Mouse (Mus musculus): ENCODE results near the gene Fcf1. TPM values are rescaled to one million over a fixed set of nuclear protein-coding genes. Genes with fewer than 3 reads are reported as not detected.

Fcf1 gene
- polyA plus RNA-seq, 1 experiment = 129 TPM

- no peaks in the 10 kb centered on the region for H3K79me2 ChIP-seq (ENCODE audit: control insufficient read depth, insufficient read depth)
- no peak overlapping the region for H3K4me2 ChIP-seq (ENCODE audit: low read depth)
- H3K4me3 ChIP-seq = no peak overlapping the region
- no peak overlapping the region for H3ac ChIP-seq (ENCODE audit: control insufficient read depth, insufficient read length)
- TF ChIP-seq MYOD1 (IDR thresholded peaks at IDR 0.05; ENCODE audit: control insufficient read depth in 1 of 3, insufficient read length in 2 of 3, low read depth in 2 of 3) (no peak), E2F4 (IDR thresholded peaks at IDR 0.05; ENCODE audit: insufficient read depth) (no peak), TCF3 (IDR thresholded peaks at IDR 0.05; ENCODE audit: insufficient read length, low read depth) (no peak), SRF (IDR thresholded peaks at IDR 0.05; ENCODE audit: control insufficient read depth, insufficient read length, low read depth) (no peak), USF1 (IDR thresholded peaks at IDR 0.05; ENCODE audit: low read depth) (no peak), MYOG (IDR thresholded peaks at IDR 0.05; ENCODE audit: control insufficient read depth in 1 of 3, insufficient read depth in 1 of 3, insufficient read length in 2 of 3, low read depth in 2 of 3) (no peak), REST (IDR thresholded peaks at IDR 0.05; ENCODE audit: insufficient read depth, insufficient read length) (no peak), POLR2A (IDR thresholded peaks at IDR 0.05; ENCODE audit: insufficient read length, low read depth) (no peak), POLR2AphosphoS2 (IDR thresholded peaks at IDR 0.05; ENCODE audit: insufficient read length, low read depth) (no peak), TCF12 (IDR thresholded peaks at IDR 0.05; ENCODE audit: insufficient read depth, poor library complexity, severe bottlenecking) (no peak), CEBPB (IDR thresholded peaks at IDR 0.05; ENCODE audit: insufficient read depth, poor library complexity, severe bottlenecking) (no peak), MAX (IDR thresholded peaks at IDR 0.05; ENCODE audit: low read depth) (no peak)
- peaks cover 37% of the 10 kb centered on the region for H3K36me3 ChIP-seq (ENCODE audit: control insufficient read depth, insufficient read depth)
- H3K27me3 ChIP-seq (ENCODE audit: control insufficient read depth, insufficient read depth, insufficient read length) = no peaks in the 10 kb centered on the region
These were observed 38.5 kb upstream of the Fcf1 start for GRCm38 (mm10) chr12:84932210-84932609.

- peaks cover 47% of the 10 kb centered on the region for H3K36me3 ChIP-seq (ENCODE audit: control insufficient read depth, insufficient read depth)
- no peak overlapping the region for H3K4me3 ChIP-seq
- H3ac ChIP-seq (ENCODE audit: control insufficient read depth, insufficient read length) = no peak overlapping the region
- H3K79me2 ChIP-seq (ENCODE audit: control insufficient read depth, insufficient read depth) = no peaks in the 10 kb centered on the region
- H3K4me2 ChIP-seq (ENCODE audit: low read depth) = no peak overlapping the region
- TF ChIP-seq MYOD1 (IDR thresholded peaks at IDR 0.05; ENCODE audit: control insufficient read depth in 1 of 3, insufficient read length in 2 of 3, low read depth in 2 of 3) (no peak), POLR2A (IDR thresholded peaks at IDR 0.05; ENCODE audit: insufficient read length, low read depth) (no peak), SRF (IDR thresholded peaks at IDR 0.05; ENCODE audit: control insufficient read depth, insufficient read length, low read depth) (no peak), MYOG (IDR thresholded peaks at IDR 0.05; ENCODE audit: control insufficient read depth in 1 of 3, insufficient read depth in 1 of 3, insufficient read length in 2 of 3, low read depth in 2 of 3) (no peak), TCF3 (IDR thresholded peaks at IDR 0.05; ENCODE audit: insufficient read length, low read depth) (no peak), USF1 (IDR thresholded peaks at IDR 0.05; ENCODE audit: low read depth) (no peak)
- no peaks in the 10 kb centered on the region for H3K27me3 ChIP-seq (ENCODE audit: control insufficient read depth, insufficient read depth, insufficient read length)
These were observed 35.4 kb upstream of the Fcf1 start for GRCm38 (mm10) chr12:84935343-84935742.

GRCm38 (mm10) chr12:84939117-84939516, 31.6 kb upstream of the Fcf1 start:
- no peak overlapping the region for H3K4me2 ChIP-seq (ENCODE audit: low read depth)
- no peaks in the 10 kb centered on the region for H3K27me3 ChIP-seq (ENCODE audit: control insufficient read depth, insufficient read depth, insufficient read length)
- no peaks in the 10 kb centered on the region for H3K79me2 ChIP-seq (ENCODE audit: control insufficient read depth, insufficient read depth)
- no peak for TF ChIP-seq MYOG (IDR thresholded peaks at IDR 0.05; ENCODE audit: control insufficient read depth in 1 of 3, insufficient read depth in 1 of 3, insufficient read length in 2 of 3, low read depth in 2 of 3)
- TF ChIP-seq CEBPB (IDR thresholded peaks at IDR 0.05; ENCODE audit: insufficient read depth, poor library complexity, severe bottlenecking) = no peak
- no peak for TF ChIP-seq MYOD1 (IDR thresholded peaks at IDR 0.05; ENCODE audit: control insufficient read depth in 1 of 3, insufficient read length in 2 of 3, low read depth in 2 of 3)
- no peak for TF ChIP-seq POLR2AphosphoS2 (IDR thresholded peaks at IDR 0.05; ENCODE audit: insufficient read length, low read depth)
- TF ChIP-seq E2F4 (IDR thresholded peaks at IDR 0.05; ENCODE audit: insufficient read depth) = no peak
- TF ChIP-seq MAX (IDR thresholded peaks at IDR 0.05; ENCODE audit: low read depth) = no peak
- TF ChIP-seq TCF12 (IDR thresholded peaks at IDR 0.05; ENCODE audit: insufficient read depth, poor library complexity, severe bottlenecking) = no peak
- TF ChIP-seq POLR2A (IDR thresholded peaks at IDR 0.05; ENCODE audit: insufficient read length, low read depth) = no peak
- no peak for TF ChIP-seq SRF (IDR thresholded peaks at IDR 0.05; ENCODE audit: control insufficient read depth, insufficient read length, low read depth)
- TF ChIP-seq TCF3 (IDR thresholded peaks at IDR 0.05; ENCODE audit: insufficient read length, low read depth) = no peak
- no peak for TF ChIP-seq USF1 (IDR thresholded peaks at IDR 0.05; ENCODE audit: low read depth)
- no peak for TF ChIP-seq REST (IDR thresholded peaks at IDR 0.05; ENCODE audit: insufficient read depth, insufficient read length)
- H3K4me3 ChIP-seq = no peak overlapping the region
- peaks cover 53% of the 10 kb centered on the region for H3K36me3 ChIP-seq (ENCODE audit: control insufficient read depth, insufficient read depth)
- H3ac ChIP-seq (ENCODE audit: control insufficient read depth, insufficient read length) = no peak overlapping the region

GRCm38 (mm10) chr12:84940343-84940742, 30.4 kb upstream of the Fcf1 start:
- Histone ChIP-seq H3K36me3 (ENCODE audit: control insufficient read depth, insufficient read depth) (peaks cover 52% of the 10 kb centered on the region), H3K79me2 (ENCODE audit: control insufficient read depth, insufficient read depth) (no peaks in the 10 kb centered on the region), H3K4me3 (no peak overlapping the region), H3K27me3 (ENCODE audit: control insufficient read depth, insufficient read depth, insufficient read length) (no peaks in the 10 kb centered on the region), H3ac (ENCODE audit: control insufficient read depth, insufficient read length) (no peak overlapping the region), H3K4me2 (ENCODE audit: low read depth) (no peak overlapping the region)
- TF ChIP-seq POLR2AphosphoS2 (IDR thresholded peaks at IDR 0.05; ENCODE audit: insufficient read length, low read depth) (no peak), CEBPB (IDR thresholded peaks at IDR 0.05; ENCODE audit: insufficient read depth, poor library complexity, severe bottlenecking) (no peak), TCF3 (IDR thresholded peaks at IDR 0.05; ENCODE audit: insufficient read length, low read depth) (no peak), MAX (IDR thresholded peaks at IDR 0.05; ENCODE audit: low read depth) (no peak), USF1 (IDR thresholded peaks at IDR 0.05; ENCODE audit: low read depth) (no peak), SRF (IDR thresholded peaks at IDR 0.05; ENCODE audit: control insufficient read depth, insufficient read length, low read depth) (no peak)

GRCm38 (mm10) chr12:84941717-84942116, 29.0 kb upstream of the Fcf1 start:
- H3K36me3 ChIP-seq (ENCODE audit: control insufficient read depth, insufficient read depth) = peaks cover 56% of the 10 kb centered on the region
- H3K79me2 ChIP-seq (ENCODE audit: control insufficient read depth, insufficient read depth) = no peaks in the 10 kb centered on the region
- no peak overlapping the region for H3K4me2 ChIP-seq (ENCODE audit: low read depth)
- no peak overlapping the region for H3ac ChIP-seq (ENCODE audit: control insufficient read depth, insufficient read length)
- no peak overlapping the region for H3K4me3 ChIP-seq
- no peaks in the 10 kb centered on the region for H3K27me3 ChIP-seq (ENCODE audit: control insufficient read depth, insufficient read depth, insufficient read length)
- TF ChIP-seq POLR2AphosphoS2 (IDR thresholded peaks at IDR 0.05; ENCODE audit: insufficient read length, low read depth) (no peak), E2F4 (IDR thresholded peaks at IDR 0.05; ENCODE audit: insufficient read depth) (no peak), MYOD1 (IDR thresholded peaks at IDR 0.05; ENCODE audit: control insufficient read depth in 1 of 3, insufficient read length in 2 of 3, low read depth in 2 of 3) (no peak), CEBPB (IDR thresholded peaks at IDR 0.05; ENCODE audit: insufficient read depth, poor library complexity, severe bottlenecking) (no peak)

All from myocyte (in vitro differentiated cells).